Mouse (Mus musculus) G1E (cell line): ENCODE results near the gene Ugt1a6a. TPM values are rescaled to one million over a fixed set of nuclear protein-coding genes. Genes with fewer than 3 reads are reported as not detected.

Source experiments
- ATAC-seq: 2 replicates; pipeline ENCODE4 v1.8.0; 2016; ENCODE audit warnings: mild to moderate bottlenecking; ENCODE audit not compliant: insufficient number of reproducible peaks, poor library complexity, low FRiP score, severe bottlenecking; ENCODE audit errors: extremely low read depth
- DNase-seq: peaks from one replicate; pipeline ENCODE4 v3.0.0; 2012; ENCODE audit warnings: low spot score
- H3K27me3 ChIP-seq: 2 replicates; pipeline ENCODE4 v1.6.1; 2012; ENCODE audit warnings: mild to moderate bottlenecking, low read length, inconsistent platforms; ENCODE audit not compliant: insufficient read depth
- H3K36me3 ChIP-seq: replicated peaks from 2 replicates; pipeline ENCODE3; 2012; ENCODE audit warnings: mild to moderate bottlenecking, inconsistent platforms
- H3K4me1 ChIP-seq: 2 replicates; pipeline ENCODE4 v1.6.1; 2012; ENCODE audit warnings: low read depth, low read length, inconsistent platforms, mixed read lengths; ENCODE audit not compliant: insufficient read depth
- H3K4me3 ChIP-seq: 2 replicates; pipeline ENCODE4 v1.5.1; 2012; ENCODE audit warnings: low read depth, mild to moderate bottlenecking, inconsistent platforms, low read length, moderate library complexity, mixed read lengths
- H3K9me3 ChIP-seq: replicated peaks from 2 replicates; pipeline ENCODE4 v1.6.1; 2012; ENCODE audit warnings: inconsistent platforms
- CTCF ChIP-seq: IDR thresholded peaks from 2 replicates; pipeline ENCODE4 v1.5.1; 2012; ENCODE audit warnings: low read depth, low read length, inconsistent platforms, mixed read lengths
- GATA1 ChIP-seq: IDR thresholded peaks from 2 replicates; pipeline ENCODE4 v1.6.1; 2012; ENCODE audit warnings: borderline replicate concordance, low read length, inconsistent platforms, mixed read lengths
- GATA2 ChIP-seq: IDR thresholded peaks from 2 replicates; pipeline ENCODE4 v1.6.1; 2012; ENCODE audit warnings: low read depth, low read length, inconsistent platforms, borderline replicate concordance
- POLR2AphosphoS5 ChIP-seq: IDR thresholded peaks from 2 replicates; pipeline ENCODE4 v1.6.1; 2012; ENCODE audit warnings: low read depth, low read length, inconsistent platforms; ENCODE audit not compliant: insufficient replicate concordance
- TAL1 ChIP-seq: conservative IDR thresholded peaks from 2 replicates; pipeline ENCODE4 v1.6.1; 2012; ENCODE audit warnings: low read depth, low read length, inconsistent platforms, mixed read lengths
- polyA plus RNA-seq: library from polyadenylated mRNA; stranded (reverse); fragments of >175 nt; gene quantifications from 2 replicates; pipeline ENCODE4 v1.2.3, GENCODE M21; 2012
- total RNA-seq, 2 experiments: library from RNA; stranded (forward) in 1 of 2; stranded (reverse) in 1 of 2; fragments of 200-1000 nt in 1 of 2; fragments of >200 nt in 1 of 2; fragmentation: Nextera tagmentation in 1 of 2; gene quantifications; 2 replicates each; pipeline ENCODE4 v1.2.3; 2014 to 2017

Gene Ugt1a6a
- total and polyA plus RNA-seq, 3 experiments: 0.60 to 0.98 TPM; not detected in 1

DNA sequence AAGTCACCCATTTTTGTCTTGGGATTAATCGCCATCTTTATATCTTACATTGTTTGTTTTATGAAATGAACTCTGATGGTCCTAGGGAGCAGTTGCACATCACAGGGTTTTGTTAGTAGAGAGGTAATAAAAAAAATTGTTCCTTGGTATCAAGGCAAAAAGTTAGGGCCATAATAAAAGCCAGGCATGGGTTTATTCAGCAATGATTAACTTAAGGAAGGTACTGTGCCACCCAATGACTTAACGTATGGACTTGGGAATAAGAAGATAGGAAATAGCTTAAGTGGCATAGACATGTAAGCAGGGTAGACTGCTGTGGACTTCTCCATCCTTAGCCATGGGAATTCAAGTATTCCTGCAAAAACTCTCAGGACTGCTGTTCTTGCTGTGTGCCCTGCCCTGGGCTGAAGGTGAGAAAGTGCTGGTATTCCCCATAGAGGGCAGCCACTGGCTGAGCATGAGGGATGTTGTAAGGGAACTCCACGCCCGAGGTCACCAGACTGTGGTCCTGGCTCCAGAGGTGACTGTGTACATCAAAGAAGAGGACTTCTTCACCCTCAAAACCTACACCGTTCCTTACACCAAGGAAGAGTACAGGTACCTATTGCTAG is 51.8 kb downstream of the Ugt1a6a start:
- Histone ChIP-seq H3K27me3 (no peaks in the 10 kb centered on the region), H3K4me1 (no peaks in the 10 kb centered on the region), H3K9me3 (no peaks in the 10 kb centered on the region), H3K4me3 (no peak overlapping the region), H3K36me3 (no peaks in the 10 kb centered on the region)
- ATAC-seq (no peak), DNase-seq (no peak)
- TF ChIP-seq GATA2: no peak
- TF ChIP-seq GATA1: no peak
- TF ChIP-seq TAL1: no peak
- no peak for TF ChIP-seq POLR2AphosphoS5
- TF ChIP-seq CTCF: no peak

DNA sequence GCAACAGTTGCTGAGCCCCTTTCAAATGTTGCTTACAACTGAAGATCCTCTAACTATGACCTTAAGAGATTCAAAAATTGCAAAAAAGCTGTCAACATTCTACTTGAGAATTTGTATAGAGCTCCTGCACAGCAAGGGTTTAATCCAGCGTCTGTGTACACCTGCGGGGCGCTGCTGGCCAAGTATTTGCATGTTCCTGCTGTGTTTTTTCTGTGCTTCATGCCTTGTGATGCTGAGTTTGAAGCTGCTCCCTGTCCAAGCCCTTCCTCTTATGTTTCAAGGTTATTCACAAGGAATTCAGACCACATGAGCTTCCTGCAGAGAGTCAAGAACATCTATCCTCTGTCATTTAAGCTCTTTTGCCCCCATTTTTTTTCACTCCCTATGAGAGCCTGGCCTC is 57.5 kb downstream of the Ugt1a6a start:
- no peaks in the 10 kb centered on the region for H3K36me3 ChIP-seq
- no peaks in the 10 kb centered on the region for H3K27me3 ChIP-seq
- H3K9me3 ChIP-seq: no peaks in the 10 kb centered on the region
- no peak for ATAC-seq
- no peak overlapping the region for H3K4me3 ChIP-seq
- DNase-seq: no peak
- H3K4me1 ChIP-seq: no peaks in the 10 kb centered on the region
- TF ChIP-seq TAL1: no peak
- no peak for TF ChIP-seq GATA1
- no peak for TF ChIP-seq POLR2AphosphoS5
- no peak for TF ChIP-seq CTCF
- no peak for TF ChIP-seq GATA2

DNA sequence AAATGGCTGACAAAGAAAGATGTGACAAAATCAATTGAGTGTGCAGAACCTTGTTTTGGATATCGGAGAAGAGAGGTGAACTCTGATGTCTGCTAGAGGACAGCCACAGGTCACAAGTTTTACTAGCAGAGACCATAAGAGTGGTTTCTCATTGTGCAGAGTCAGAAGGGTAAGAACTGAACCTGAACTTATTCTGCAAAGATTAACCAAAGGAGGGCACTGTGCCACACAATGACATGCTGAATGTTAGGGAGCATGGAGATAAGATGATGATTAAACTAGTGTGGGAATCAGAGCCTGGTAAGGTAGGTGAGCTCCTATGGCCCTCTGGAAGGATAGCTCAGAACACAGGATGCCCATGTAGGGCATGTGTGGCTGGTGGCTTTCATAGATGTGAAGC is 61.1 kb downstream of the Ugt1a6a start:
- DNase-seq (no peak), ATAC-seq (no peak)
- no peaks in the 10 kb centered on the region for H3K4me1 ChIP-seq
- no peak overlapping the region for H3K4me3 ChIP-seq
- TF ChIP-seq CTCF (no peak), TAL1 (no peak)
- no peaks in the 10 kb centered on the region for H3K36me3 ChIP-seq
- no peaks in the 10 kb centered on the region for H3K9me3 ChIP-seq
- H3K27me3 ChIP-seq: peaks cover 7% of the 10 kb centered on the region

DNA sequence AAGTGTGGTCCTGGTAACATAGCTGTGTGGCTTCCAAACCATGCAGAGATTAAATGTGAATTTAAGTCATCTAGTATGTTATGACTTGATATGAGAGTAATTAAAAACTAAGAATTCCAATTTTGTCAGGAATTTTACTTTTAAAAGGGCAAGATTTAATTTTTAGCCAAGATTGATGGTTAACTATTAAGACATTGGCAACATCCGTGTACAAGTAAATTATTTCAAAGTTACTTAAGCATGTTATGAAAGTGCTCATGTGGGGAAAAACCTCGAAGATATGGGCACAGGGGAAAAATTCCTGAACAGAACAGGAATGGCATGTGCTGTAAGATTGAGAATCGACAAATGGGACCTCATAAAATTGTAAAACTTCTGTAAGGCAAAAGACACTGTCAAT is 62.8 kb downstream of the Ugt1a6a start:
- Histone ChIP-seq H3K4me1 (no peaks in the 10 kb centered on the region), H3K36me3 (no peaks in the 10 kb centered on the region), H3K27me3 (peaks cover 7% of the 10 kb centered on the region), H3K9me3 (no peaks in the 10 kb centered on the region), H3K4me3 (no peak overlapping the region)
- DNase-seq (no peak), ATAC-seq (no peak)
- TF ChIP-seq POLR2AphosphoS5: no peak
- no peak for TF ChIP-seq TAL1
- no peak for TF ChIP-seq CTCF
- TF ChIP-seq GATA2: no peak
- no peak for TF ChIP-seq GATA1

DNA sequence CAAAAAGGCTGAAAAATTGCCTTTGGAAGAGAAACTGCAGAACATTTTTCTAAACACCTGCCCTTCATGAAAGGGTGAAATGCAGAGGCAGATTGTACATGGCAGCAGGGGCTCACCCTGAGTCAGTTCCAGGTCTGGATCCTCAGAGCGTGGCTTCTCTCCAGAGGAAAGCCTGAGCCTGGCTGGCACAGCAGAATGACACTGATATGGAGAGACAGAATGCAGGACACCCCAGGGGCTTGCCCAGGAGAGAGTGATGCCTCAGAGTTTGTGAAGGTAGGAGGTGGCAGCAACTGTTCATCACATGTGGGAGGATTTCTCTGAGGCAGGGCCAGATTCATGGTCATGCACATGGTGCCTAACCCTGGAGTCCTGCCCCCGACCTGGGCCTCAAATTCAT is 65.4 kb downstream of the Ugt1a6a start:
- no peaks in the 10 kb centered on the region for H3K4me1 ChIP-seq
- no peak overlapping the region for H3K4me3 ChIP-seq
- ATAC-seq (no peak), DNase-seq (no peak)
- H3K27me3 ChIP-seq: peaks cover 7% of the 10 kb centered on the region
- H3K9me3 ChIP-seq: no peaks in the 10 kb centered on the region
- TF ChIP-seq GATA1 (no peak), GATA2 (no peak)
- no peaks in the 10 kb centered on the region for H3K36me3 ChIP-seq

DNA sequence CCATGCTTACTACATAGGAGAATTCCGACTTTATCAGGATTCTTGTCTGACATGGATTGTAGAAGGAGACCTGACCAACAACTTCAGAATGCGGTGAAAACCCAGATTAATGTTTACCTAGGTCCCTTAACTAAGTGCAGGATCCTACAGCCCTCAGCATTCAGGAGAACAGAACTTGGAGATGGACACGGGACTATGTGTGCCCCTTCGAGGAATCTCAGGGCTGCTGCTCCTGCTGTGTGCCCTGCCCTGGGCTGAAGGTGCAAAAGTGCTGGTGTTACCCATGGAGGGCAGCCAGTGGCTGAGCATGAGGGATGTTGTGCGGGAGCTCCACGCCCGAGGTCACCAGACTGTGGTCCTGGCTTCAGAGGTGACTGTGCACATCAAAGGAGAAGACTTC is 65.8 kb downstream of the Ugt1a6a start, which contains the start of gene Ugt1a2:
TSS of gene Ugt1a2 (plus strand) at position 146 of the 400 bp plus-strand sequence.
- Histone ChIP-seq H3K4me3 (no peak within 1 kb of the TSS), H3K36me3 (no peaks in the 10 kb centered on the region), H3K27me3 (peaks cover 7% of the 10 kb centered on the region), H3K9me3 (peaks cover 3% of the 10 kb centered on the region), H3K4me1 (no peaks in the 10 kb centered on the region)
- no peak for DNase-seq
- ATAC-seq: no peak
- TF ChIP-seq POLR2AphosphoS5: no peak
- no peak for TF ChIP-seq TAL1
- no peak for TF ChIP-seq GATA2
- TF ChIP-seq GATA1: no peak
- no peak for TF ChIP-seq CTCF

DNA sequence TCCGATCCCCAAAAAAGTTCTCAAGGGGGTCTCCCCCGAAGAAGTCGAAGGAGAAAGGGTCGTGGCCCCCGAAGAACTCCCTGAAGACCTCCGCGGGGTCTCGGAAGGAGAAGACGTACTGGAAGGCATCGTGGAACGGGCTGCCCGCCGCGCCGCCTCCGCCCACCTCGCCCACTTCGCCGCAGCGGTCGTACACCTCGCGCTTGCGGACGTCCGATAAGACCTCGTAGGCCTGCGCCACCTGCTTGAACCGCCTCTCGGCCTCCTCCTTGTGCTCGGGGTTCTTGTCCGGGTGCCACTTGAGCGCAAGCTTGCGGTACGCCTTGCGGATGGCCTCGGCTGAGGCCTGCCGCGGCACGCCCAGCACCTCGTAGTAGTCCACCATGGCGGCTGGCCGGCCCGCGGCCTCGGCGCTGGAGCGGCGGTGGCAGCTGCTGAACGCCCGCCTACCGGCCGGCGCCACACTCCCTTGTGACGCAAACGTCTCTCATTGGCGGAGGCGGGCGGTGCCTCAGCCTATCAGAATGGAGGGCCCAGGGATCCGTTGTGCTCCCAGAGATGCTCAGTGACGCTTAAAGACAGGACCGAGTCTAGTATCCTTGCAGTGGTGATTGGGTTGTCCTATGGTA is 70.8 kb downstream of the Ugt1a6a start, which contains the start of gene Dnajb3:
TSS of gene Dnajb3 (minus strand) at position 489 of the 629 bp plus-strand sequence.
- H3K4me3 ChIP-seq: no peak within 1 kb of the TSS
- H3K9me3 ChIP-seq: peaks cover 4% of the 10 kb centered on the region
- H3K27me3 ChIP-seq: peaks cover 3% of the 10 kb centered on the region
- DNase-seq (no peak), ATAC-seq (no peak)
- H3K4me1 ChIP-seq: no peaks in the 10 kb centered on the region
- TF ChIP-seq CTCF: no peak
- TF ChIP-seq POLR2AphosphoS5: no peak
- no peak for TF ChIP-seq TAL1
- no peak for TF ChIP-seq GATA1
- TF ChIP-seq GATA2: no peak
- H3K36me3 ChIP-seq: no peaks in the 10 kb centered on the region
